Mouse (Mus musculus): ENCODE measurements around the gene Car9.

Car9 gene

GRCm38 (mm10) chr4:43493846-43494240, 12.9 kb upstream of the Car9 start:
- DNase-seq (ENCODE audit: low spot score in 2 of 2) = no peak

DNA sequence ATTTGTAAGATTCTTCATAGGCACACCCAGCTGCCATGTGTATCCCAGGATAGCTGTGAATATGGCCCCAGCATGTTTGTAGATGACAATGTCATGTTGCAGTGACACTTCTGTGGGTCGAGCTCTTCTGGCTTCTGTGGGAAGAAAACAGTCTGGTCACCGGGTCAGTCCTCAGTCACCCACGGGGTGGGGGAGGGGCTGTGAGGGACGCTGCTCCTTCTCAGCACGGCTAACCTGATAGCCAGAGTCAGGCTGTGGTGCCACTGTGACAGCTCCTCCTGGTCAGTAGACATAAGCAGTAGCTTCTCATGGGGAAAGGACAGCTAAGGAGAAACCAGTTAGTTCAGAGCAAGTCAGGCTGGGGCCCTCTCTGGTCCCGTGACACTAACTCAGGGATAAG, 10.2 kb upstream of the Car9 start:
- DNase-seq (ENCODE audit: low spot score in 2 of 2) = no peak

DNA sequence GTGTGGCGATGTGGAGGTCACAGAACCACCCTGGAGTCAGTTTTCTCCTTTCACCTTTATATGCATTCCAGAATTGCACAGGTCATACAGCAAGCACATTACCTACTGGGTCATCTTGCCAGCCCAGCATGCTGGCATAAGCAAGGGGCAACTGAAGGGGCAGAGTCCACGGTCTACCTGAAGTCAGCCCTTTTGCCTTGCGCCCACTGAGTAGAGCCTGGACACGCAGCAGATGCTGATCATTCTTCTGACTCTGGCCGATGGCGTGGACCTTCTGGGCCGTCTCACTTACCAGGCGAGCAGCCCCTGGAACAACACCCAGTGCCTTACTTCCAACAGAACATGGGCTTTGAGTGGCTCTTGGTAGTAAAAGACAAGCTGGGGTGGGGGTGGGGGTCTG, 9.4 kb upstream of the Car9 start:
- no peak for DNase-seq (ENCODE audit: low spot score in 2 of 2)

DNA sequence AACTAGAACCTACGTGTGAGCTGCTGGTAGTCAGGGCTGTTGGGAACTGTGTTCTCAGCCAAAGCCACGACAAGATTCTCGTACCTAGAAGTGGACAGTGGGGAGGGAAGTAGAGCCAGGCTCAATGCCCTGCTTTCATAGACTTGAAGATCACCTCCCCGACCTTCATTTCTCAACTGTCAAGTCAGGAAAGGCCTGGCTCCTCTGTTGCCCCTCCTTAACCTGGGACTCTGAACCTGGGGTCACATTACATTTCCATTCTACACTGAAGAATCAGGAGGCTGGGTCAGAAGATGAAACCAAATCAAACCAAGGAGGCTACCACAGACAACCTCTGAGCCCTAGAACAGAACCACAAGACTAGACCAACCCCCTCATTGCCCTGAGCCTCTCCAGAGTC, 8.8 kb upstream of the Car9 start:
- no peak for DNase-seq (ENCODE audit: low spot score in 2 of 2)

GRCm38 (mm10) chr4:43498983-43499382, 7.8 kb upstream of the Car9 start:
- DNase-seq (ENCODE audit: low spot score in 2 of 2) = no peak

DNA sequence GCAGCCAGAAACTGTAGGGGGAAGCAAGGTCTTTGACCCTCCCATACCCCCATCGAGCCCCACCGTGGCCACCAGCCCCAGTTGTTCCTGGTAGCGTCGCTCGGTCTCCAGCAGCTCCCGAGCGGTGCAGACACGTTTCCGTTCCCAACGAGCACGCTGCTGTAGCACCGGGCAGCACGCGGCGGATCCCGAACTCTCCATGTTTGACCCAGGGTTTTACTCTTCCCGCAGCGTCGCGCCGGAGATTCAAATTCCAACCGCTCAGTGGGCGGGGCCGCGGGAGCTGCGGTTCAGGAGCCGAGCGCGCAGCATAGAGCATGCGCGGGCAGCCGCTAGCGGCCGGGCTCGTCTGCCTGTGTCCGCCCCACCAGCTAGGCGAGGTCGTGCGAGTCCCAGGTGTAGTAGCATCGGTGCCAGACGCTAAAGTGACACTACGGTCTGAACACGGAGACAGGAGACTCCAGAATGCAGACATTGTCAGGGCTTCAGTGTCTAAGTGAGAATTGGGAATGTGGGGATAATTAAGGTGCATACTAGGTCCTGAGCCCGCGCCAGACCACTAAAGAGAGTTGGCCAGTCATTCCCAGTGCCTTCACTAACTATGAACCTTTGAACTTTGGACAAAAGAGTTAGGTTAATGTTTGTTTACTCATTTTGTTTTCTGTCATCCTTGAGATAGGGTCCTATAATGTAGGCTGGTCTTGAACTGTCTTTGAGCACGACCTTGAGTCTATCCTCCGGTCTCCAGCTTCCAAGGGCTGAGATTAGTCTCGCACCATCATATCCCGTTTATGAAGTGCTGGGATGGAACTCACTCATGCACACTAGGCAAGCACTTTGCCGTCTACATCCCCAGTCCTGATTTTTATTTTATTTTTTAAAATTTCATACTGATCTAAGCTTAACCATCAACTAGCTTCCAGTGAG, 7.1 kb upstream of the Car9 start, which contains the start of gene Arhgef39:
TSS of gene Arhgef39 (minus strand) at position 289 of the 927 bp plus-strand sequence.
- DNase-seq (ENCODE audit: low spot score in 2 of 2) = peak; percentile 40 to 53

DNA sequence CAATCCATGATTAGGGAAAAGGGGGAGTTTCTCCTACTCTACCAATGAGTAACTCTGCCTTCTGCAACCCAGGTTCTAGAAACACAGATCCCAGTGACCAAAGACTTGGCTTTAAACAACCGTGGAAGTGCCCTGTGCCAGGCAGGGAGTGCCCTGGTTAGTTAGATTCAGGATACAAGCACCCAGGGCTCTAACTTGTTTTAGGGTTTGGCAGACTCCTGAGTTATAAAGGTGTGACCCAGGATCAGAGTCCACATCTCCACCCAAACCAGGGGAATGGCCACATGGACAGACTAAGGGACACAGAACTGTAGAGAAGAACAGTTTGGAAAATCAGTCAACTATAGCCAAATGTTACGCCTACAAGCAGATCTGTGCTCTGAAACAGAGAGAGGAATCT, 3.7 kb upstream of the Car9 start:
- no peak for DNase-seq (ENCODE audit: low spot score in 2 of 2)

DNA sequence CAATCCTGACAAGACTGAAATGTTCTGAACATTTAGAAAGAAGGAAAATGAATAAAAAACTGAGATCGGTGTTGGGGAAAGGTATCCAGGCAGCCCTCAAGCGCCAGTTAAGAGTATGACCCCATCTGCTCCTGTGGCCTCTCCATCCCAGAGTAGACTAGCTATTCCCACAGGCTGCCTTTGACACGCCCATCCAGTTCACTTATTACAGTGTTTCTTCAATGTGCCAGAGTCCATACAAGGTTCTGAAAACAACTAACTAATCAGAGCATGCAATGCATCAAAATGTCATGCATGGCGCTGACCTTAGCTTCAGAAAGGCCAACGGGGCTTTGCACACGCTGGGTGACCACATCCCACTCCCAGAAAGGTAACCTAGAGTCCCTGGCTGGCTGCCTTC, 3.3 kb upstream of the Car9 start:
- DNase-seq (ENCODE audit: low spot score in 2 of 2) = no peak

- no peak for DNase-seq (ENCODE audit: low spot score in 2 of 2)
Observed at GRCm38 (mm10) chr4:43504269-43504668, 2.5 kb upstream of the Car9 start.

GRCm38 (mm10) chr4:43506074-43506473, 692 bp upstream of the Car9 start:
- DNase-seq (ENCODE audit: low spot score in 2 of 2) = no peak

DNA sequence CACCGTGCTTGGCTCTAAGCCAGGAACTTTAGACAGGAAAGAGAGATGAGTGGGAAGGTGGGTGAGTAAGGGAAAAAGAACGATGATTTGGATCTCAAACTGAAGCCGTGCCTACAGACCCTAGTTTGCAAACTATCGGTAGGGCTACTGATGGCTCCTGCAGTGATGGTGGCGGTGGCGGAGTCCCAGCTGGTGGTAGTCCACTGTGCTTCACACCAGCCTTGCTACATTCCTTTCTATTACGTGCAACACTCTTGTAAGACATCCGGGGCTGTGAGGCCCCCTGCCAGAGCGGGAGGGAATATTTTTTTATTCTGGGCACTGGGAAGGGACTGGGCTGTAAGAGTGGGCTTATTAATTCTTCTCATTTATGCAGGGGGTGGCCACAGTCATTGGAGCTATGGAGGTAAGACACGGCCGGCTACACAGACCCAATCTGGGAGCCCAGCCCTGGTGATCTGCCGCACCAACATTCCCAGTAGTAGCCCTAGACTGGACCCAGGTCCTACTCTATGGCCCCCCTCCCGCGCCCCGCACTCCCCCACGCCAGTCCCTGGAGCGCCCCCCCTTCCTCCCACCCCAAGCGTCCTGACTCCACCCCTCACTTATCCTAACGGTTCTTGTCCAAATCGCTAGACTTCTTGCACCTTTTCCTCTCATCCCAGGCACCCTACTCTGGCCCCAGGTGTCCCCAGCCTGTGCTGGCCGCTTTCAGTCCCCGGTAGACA, 1.3 kb downstream of the Car9 start:
- DNase-seq (ENCODE audit: low spot score in 2 of 2) = no peak

DNA sequence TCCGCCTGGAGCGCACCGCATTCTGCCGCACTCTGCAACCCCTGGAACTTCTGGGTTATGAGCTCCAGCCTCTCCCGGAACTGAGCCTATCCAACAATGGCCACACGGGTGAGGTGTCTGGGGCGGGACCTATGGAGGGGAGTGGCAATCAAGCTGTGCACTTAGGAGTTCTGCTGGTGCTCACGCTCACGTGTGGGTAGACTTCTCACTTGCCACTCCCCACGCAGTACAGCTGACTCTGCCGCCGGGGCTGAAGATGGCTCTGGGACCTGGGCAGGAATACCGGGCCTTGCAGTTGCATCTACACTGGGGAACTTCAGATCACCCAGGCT, 1.9 kb downstream of the Car9 start:
- no peak for DNase-seq (ENCODE audit: low spot score in 2 of 2)

- DNase-seq (ENCODE audit: low spot score in 2 of 2) = no peak
Observed at GRCm38 (mm10) chr4:43509109-43509508, 2.3 kb downstream of the Car9 start.

GRCm38 (mm10) chr4:43511675-43512454, 5.1 kb downstream of the Car9 start:
- no peak for DNase-seq (ENCODE audit: low spot score in 2 of 2)

DNA sequence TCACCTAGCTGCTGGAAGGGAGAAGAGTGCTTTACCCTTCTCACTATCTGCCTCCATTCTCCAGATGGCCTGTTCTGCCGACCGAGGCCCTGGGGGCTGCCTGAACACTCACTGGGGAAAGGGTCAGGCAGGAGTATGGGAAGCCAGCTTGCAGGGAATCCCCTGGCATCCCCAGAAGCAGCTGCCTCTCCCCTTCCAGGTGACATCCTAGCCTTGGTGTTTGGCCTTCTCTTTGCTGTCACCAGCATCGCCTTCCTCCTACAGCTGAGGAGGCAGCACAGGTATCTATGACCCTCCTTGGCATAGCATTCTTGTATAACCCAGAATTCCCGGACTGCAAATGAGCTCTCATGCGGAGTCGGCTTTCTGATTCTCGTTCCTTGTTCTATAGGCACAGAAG, 5.9 kb downstream of the Car9 start:
- DNase-seq (ENCODE audit: low spot score in 2 of 2) = no peak

- DNase-seq (ENCODE audit: low spot score in 2 of 2) = no peak
Observed at GRCm38 (mm10) chr4:43513300-43513699, 6.5 kb downstream of the Car9 start.

DNA sequence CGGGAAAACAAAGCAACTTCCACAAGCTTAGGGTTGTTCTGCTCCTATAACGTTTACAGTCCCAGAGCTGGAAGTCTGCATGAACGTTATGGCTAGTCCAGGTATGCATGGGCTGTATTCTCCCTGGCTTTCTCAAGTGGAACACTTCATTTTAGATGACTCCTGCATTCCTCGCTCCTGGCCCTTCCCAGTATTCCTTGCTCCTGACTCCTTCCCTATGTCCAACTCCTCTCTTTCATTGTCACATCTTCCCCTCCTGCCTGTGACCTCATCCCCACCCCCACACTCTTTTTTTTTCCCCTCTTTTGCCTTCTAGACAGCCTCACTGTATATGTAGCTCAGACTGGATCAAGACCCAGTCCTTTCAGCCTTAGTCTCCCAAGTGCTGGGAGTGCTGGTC, 7.0 kb downstream of the Car9 start:
- DNase-seq (ENCODE audit: low spot score in 2 of 2) = no peak

DNA sequence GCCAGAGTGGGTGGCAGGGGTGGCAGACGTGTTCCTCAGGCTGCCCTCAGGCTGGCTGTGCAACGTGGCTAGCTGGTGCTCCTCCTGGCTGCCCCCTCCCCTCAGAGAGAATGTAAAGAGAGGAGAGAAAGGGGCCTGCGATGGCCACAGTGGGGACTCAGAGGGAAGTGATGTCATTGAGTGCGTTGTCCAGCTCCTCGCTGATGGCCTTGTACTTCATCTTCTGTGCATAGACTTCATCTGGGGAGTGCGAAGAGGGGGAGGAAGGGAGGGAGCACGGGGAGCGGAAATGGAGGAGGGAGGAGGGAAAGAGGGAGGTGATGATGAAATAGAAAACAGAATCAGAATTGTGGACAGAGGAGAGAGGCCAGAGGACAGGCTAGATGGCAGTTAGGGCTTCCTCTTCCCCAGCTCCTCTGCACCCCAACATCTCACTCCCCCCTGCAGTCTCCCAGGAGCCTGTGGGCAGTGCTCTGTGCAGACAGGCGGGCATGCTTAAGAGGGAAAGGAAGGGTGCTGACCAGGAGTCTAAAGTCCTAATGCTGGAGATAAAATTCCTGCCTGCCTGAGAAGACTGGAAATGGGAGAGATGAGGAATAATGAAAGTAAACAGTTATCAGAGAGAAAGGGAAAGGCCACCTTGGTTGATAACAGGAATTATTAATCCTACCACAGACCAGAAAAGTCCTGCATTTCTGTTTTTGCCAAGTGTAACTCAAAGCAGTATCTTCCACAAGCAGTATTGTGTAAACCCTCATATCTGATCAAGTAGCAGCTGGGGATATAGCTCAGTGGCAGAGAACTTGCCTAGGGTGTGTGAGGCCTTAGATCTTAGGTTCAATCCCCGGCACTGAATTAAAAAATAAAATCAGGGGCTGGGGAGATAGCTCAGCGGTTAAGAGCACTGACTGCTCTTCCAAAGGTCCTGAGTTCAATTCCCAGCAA, 9.3 kb downstream of the Car9 start:
- no peak for DNase-seq (ENCODE audit: low spot score in 2 of 2)

GRCm38 (mm10) chr4:43519551-43519950, 12.8 kb downstream of the Car9 start:
- DNase-seq (ENCODE audit: low spot score in 2 of 2) = no peak

GRCm38 (mm10) chr4:43519956-43520355, 13.2 kb downstream of the Car9 start:
- DNase-seq (ENCODE audit: low spot score in 2 of 2) = peak; percentile 76 to 77

GRCm38 (mm10) chr4:43527880-43528279, 21.1 kb downstream of the Car9 start:
- DNase-seq (ENCODE audit: low spot score in 2 of 2) = no peak

Data from right cerebral cortex, postnatal 36 days (tissue).